Mouse (Mus musculus): ENCODE measurements around the gene Zpbp2. TPM values are rescaled to one million over a fixed set of nuclear protein-coding genes. Genes with fewer than 3 reads are reported as not detected.

Zpbp2 gene
- total RNA-seq, 2 experiments from 2014 or later = not detected

- DNase-seq (ENCODE audit: low spot score in 2 of 2) = no peak
Observed at GRCm38 (mm10) chr11:98553966-98554365, 3.1 kb downstream of the Zpbp2 start.

- DNase-seq (ENCODE audit: low spot score in 2 of 2) = no peak
Observed at GRCm38 (mm10) chr11:98555124-98555700, 4.3 kb downstream of the Zpbp2 start.

- DNase-seq (ENCODE audit: low spot score in 2 of 2) = no peak
Observed at GRCm38 (mm10) chr11:98560942-98561341, 10.0 kb downstream of the Zpbp2 start.

- no peak for DNase-seq (ENCODE audit: low spot score in 2 of 2)
Observed at GRCm38 (mm10) chr11:98563025-98563424, 12.1 kb downstream of the Zpbp2 start.

GRCm38 (mm10) chr11:98563921-98564414 is 13.1 kb downstream of the Zpbp2 start:
- no peak for DNase-seq (ENCODE audit: low spot score in 2 of 2)

GRCm38 (mm10) chr11:98568326-98568725 is 17.4 kb downstream of the Zpbp2 start:
- DNase-seq (ENCODE audit: low spot score in 2 of 2) = no peak

GRCm38 (mm10) chr11:98569461-98569860 is 18.6 kb downstream of the Zpbp2 start:
- no peak for DNase-seq (ENCODE audit: low spot score in 2 of 2)

GRCm38 (mm10) chr11:98577776-98578175 is 26.9 kb downstream of the Zpbp2 start:
- DNase-seq (ENCODE audit: low spot score in 2 of 2) = no peak

GRCm38 (mm10) chr11:98580301-98581121 is 29.6 kb downstream of the Zpbp2 start:
- no peak for DNase-seq (ENCODE audit: low spot score in 2 of 2)

- DNase-seq (ENCODE audit: low spot score in 2 of 2) = no peak
Observed at GRCm38 (mm10) chr11:98581286-98582029, 30.6 kb downstream of the Zpbp2 start.

GRCm38 (mm10) chr11:98582030-98582388 is 31.1 kb downstream of the Zpbp2 start:
- no peak for DNase-seq (ENCODE audit: low spot score in 2 of 2)

GRCm38 (mm10) chr11:98582551-98583264 is 31.8 kb downstream of the Zpbp2 start:
- no peak for DNase-seq (ENCODE audit: low spot score in 2 of 2)

- no peak for DNase-seq (ENCODE audit: low spot score in 2 of 2)
Observed at GRCm38 (mm10) chr11:98583265-98583552, 32.3 kb downstream of the Zpbp2 start.

GRCm38 (mm10) chr11:98583571-98583970 is 32.7 kb downstream of the Zpbp2 start:
- DNase-seq (ENCODE audit: low spot score in 2 of 2) = no peak

- no peak for DNase-seq (ENCODE audit: low spot score in 2 of 2)
Observed at GRCm38 (mm10) chr11:98584146-98584545, 33.2 kb downstream of the Zpbp2 start.

GRCm38 (mm10) chr11:98584629-98585177 is 33.8 kb downstream of the Zpbp2 start:
- no peak for DNase-seq (ENCODE audit: low spot score in 2 of 2)

- DNase-seq (ENCODE audit: low spot score in 2 of 2) = peak in 1 of 2 experiments; percentile 25
Observed at GRCm38 (mm10) chr11:98586087-98586891, 35.4 kb downstream of the Zpbp2 start.

- peak; percentile 98 to 100 for DNase-seq (ENCODE audit: low spot score in 2 of 2)
Observed at GRCm38 (mm10) chr11:98586892-98587563, 36.1 kb downstream of the Zpbp2 start, which contains the start of gene Ormdl3. TSS of gene Ormdl3 (minus strand) at chr11:98587368.

- DNase-seq (ENCODE audit: low spot score in 2 of 2) = peak in 1 of 2 experiments; percentile 60
Observed at GRCm38 (mm10) chr11:98587684-98588546, 37.0 kb downstream of the Zpbp2 start.
